Mouse (Mus musculus): ENCODE measurements around the gene Cep63.

GRCm38 (mm10) chr9:102621385-102621784, 4.9 kb downstream of the Cep63 start:
- TF ChIP-seq POLR2A (IDR thresholded peaks at IDR 0.05; ENCODE audit: low read depth, low read length) (no peak), CTCF (IDR thresholded peaks at IDR 0.05; ENCODE audit: extremely low read depth, insufficient read depth, insufficient read length, insufficient replicate concordance) (no peak)

Measured in spleen, adult 2 months (tissue).